Comparison of ENCODE assay signal across 11 mouse cellular contexts in the genomic region with DNA sequence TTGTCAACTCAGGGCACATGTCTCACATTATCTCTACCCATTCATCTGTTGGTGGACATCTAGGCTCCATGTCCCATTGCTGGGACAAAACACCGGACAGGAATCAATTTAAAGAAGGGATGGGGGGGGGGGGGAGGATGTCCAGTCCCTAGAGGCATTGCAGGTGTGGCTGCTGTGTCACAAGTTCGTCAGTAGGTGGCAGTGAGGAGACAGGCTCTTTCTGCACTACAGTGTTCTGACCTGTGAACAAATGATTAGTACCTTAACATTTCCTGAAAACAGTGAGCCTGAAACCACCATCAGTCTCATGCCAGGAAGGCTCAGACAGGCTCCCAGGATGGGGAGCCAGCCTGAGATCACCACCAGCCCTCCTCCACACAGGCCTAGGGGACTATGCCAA. TPM values are rescaled to one million over a fixed set of nuclear protein-coding genes. Genes with fewer than 3 reads are reported as not detected.
A peak's percentile ranks its signal among the peaks of the same experiment; 100 is the strongest.
DNase-seq lines count a peak whose midpoint lies in the region; TF ChIP-seq lines count a peak whose summit lies in the region.
"Had no signal": no experiment of that assay in that cellular context is flagged by ENCODE, and none has a peak within 500 bp of the region (broad histone marks: within the 10 kb centered on the region; RNA-seq: fewer than 3 reads in every experiment).

No protein-coding gene starts in this region.

- DNase-seq in adrenal gland, postnatal 14 days = peak; percentile 21
- DNase-seq in adrenal gland, postnatal 25 days = no peak
- DNase-seq in layer of hippocampus, adult 2 months (ENCODE audit: low spot score in 2 of 2) = no peak
- DNase-seq in layer of hippocampus, adult 11-12 months (ENCODE audit: low spot score) = no peak
- DNase-seq in c-Kit-positive CD71-positive TER-119-negative erythroid progenitor cells, embryonic 14.5 days (ENCODE audit: low read depth) = peak; percentile 19
- DNase-seq in naive thymus-derived CD4-positive, alpha-beta T cell, adult 2 months (ENCODE audit: low read depth) = peak; percentile 17
- no peak for DNase-seq in right cerebral cortex, adult 2 months (ENCODE audit: low spot score in 2 of 2)
- DNase-seq in layer of hippocampus, adult 18-20 months (ENCODE audit: low spot score in 2 of 2) = no peak
- DNase-seq: liver, embryonic 13.5 days; right cerebral cortex, postnatal 4 days had no signal

- TF ChIP-seq CTCF in layer of hippocampus, adult 2 months (conservative IDR thresholded peaks at IDR 0.05) = peak; percentile 68

- H3K27ac ChIP-seq in layer of hippocampus, adult 2 months = no peak overlapping the region
- H3K27ac ChIP-seq: embryonic facial prominence, embryonic 15.5 days; liver, embryonic 13.5 days had no signal

- no peak overlapping the region for H3K4me3 ChIP-seq in layer of hippocampus, adult 2 months
- H3K4me3 ChIP-seq: embryonic facial prominence, embryonic 15.5 days; liver, embryonic 13.5 days had no signal

RNA-seq across cellular contexts. Expression of a gene that starts 6.8 kb away (rescaled TPM):
- total RNA-seq in adrenal gland, postnatal 14 days (2021) = 6.0 and 7.2 TPM in 2 replicates
- total RNA-seq in adrenal gland, postnatal 25 days (2021) = 4.0 and 5.7 TPM in 2 replicates
- 10 to 100 TPM in 1 of 2 experiments, 1 to 10 TPM in 1; 9.6 to 11.3 TPM for total RNA-seq in layer of hippocampus, adult 2 months (2021)
- total RNA-seq in layer of hippocampus, adult 18-20 months (2021) = 1 to 10 TPM; 8.1 to 8.6 TPM

RNA-seq across cellular contexts. Expression of a gene that starts 21.7 kb away (rescaled TPM):
- 2.6 and 12.9 TPM in 2 replicates for total RNA-seq in adrenal gland, postnatal 14 days (2021)
- total RNA-seq in adrenal gland, postnatal 25 days (2021) = 0.90 and 2.0 TPM in 2 replicates
- 1 to 10 TPM; 2.1 to 2.7 TPM for total RNA-seq in layer of hippocampus, adult 2 months (2021)
- total RNA-seq in layer of hippocampus, adult 18-20 months (2021) = 1 to 10 TPM in 1 of 2 experiments, under 1 TPM in 1; 0.99 to 1.9 TPM

Comparison
In these comparisons a context has a peak if more than half of its experiments do, and no peak if none do; other contexts are left out.
1. DNase-seq: peak in adrenal gland, postnatal 14 days (single experiment), c-Kit-positive CD71-positive TER-119-negative erythroid progenitor cells, embryonic 14.5 days (single experiment) and naive thymus-derived CD4-positive, alpha-beta T cell, adult 2 months (single experiment); none in adrenal gland, postnatal 25 days (single experiment), layer of hippocampus, adult 2 months (0 of 2), layer of hippocampus, adult 11-12 months (single experiment), right cerebral cortex, adult 2 months (0 of 2) and layer of hippocampus, adult 18-20 months (0 of 2).